Mouse (Mus musculus) MEL (cell line): ENCODE data around the gene Cenpn. TPM values are rescaled to one million over a fixed set of nuclear protein-coding genes. Genes with fewer than 3 reads are reported as not detected.

Source experiments
- DNase-seq: peaks from one replicate; pipeline ENCODE4 v3.0.0; 2011; ENCODE audit warnings: low read depth, low spot score
- H3K27ac ChIP-seq: 2 replicates; pipeline ENCODE4 v1.5.1; 2012; ENCODE audit warnings: low read depth, mild to moderate bottlenecking, control low read depth, low read length, moderate library complexity; ENCODE audit not compliant: control insufficient read depth
- H3K27me3 ChIP-seq, 2 experiments: fragments of 150-350 bp in 1 of 2; sonication (generic) in 1 of 2; 2 replicates each; pipeline ENCODE4 v1.6.1; 2012; ENCODE audit warnings: low read length in 2 of 2, mild to moderate bottlenecking in 2 of 2, improper control_type of control experiment in 1 of 2, moderate library complexity in 1 of 2; ENCODE audit not compliant: insufficient read depth in 2 of 2, control insufficient read depth in 1 of 2
- H3K36me3 ChIP-seq, 2 experiments: 2 replicates each; pipeline ENCODE4 v1.6.1; 2012 to 2014; ENCODE audit warnings: low read length in 2 of 2, improper control_type of control experiment in 1 of 2, inconsistent platforms in 1 of 2, mild to moderate bottlenecking in 1 of 2; ENCODE audit not compliant: insufficient read depth in 2 of 2, control insufficient read depth in 1 of 2
- H3K4me1 ChIP-seq, 2 experiments: fragments of 150-350 bp in 1 of 2; sonication (generic) in 1 of 2; 2 replicates each; pipeline ENCODE4 v1.6.1; 2012; ENCODE audit warnings: low read length in 2 of 2, improper control_type of control experiment in 1 of 2, mild to moderate bottlenecking in 1 of 2; ENCODE audit not compliant: insufficient read depth in 2 of 2, control insufficient read depth in 1 of 2
- H3K4me3 ChIP-seq, 2 experiments: fragments of 150-350 bp in 1 of 2; sonication (generic) in 1 of 2; 2 replicates each; pipeline ENCODE4 v1.5.1; 2012; ENCODE audit warnings: low read depth in 2 of 2, low read length in 2 of 2, mild to moderate bottlenecking in 2 of 2, moderate library complexity in 2 of 2, control low read depth in 1 of 2, improper control_type of control experiment in 1 of 2; ENCODE audit not compliant: control insufficient read depth in 1 of 2, insufficient read depth in 1 of 2
- H3K79me2 ChIP-seq: 2 replicates; pipeline ENCODE4 v1.6.1; 2012; ENCODE audit warnings: mild to moderate bottlenecking, low read length, moderate library complexity; ENCODE audit not compliant: control insufficient read depth, poor library complexity, insufficient read depth
- H3K9ac ChIP-seq: 2 replicates; pipeline ENCODE4 v1.6.1; 2012; ENCODE audit warnings: low read depth, mild to moderate bottlenecking, control low read depth, low read length, moderate library complexity; ENCODE audit not compliant: control insufficient read depth, poor library complexity, severe bottlenecking
- H3K9me3 ChIP-seq: fragments of 150-350 bp; sonication (generic); replicated peaks from 2 replicates; pipeline ENCODE4 v1.6.1; 2012; ENCODE audit warnings: mild to moderate bottlenecking, low read length, improper control_type of control experiment, moderate library complexity; ENCODE audit not compliant: insufficient read depth
- BHLHE40 ChIP-seq: IDR thresholded peaks from 2 replicates; pipeline ENCODE4 v1.6.1; 2012; ENCODE audit warnings: low read depth, mild to moderate bottlenecking, inconsistent platforms, low read length, improper control_type of control experiment, borderline replicate concordance
- CHD2 ChIP-seq: IDR thresholded peaks from 2 replicates; pipeline ENCODE4 v1.6.1; 2011; ENCODE audit warnings: low read length, improper control_type of control experiment
- CTCF ChIP-seq, 3 experiments: IDR thresholded peaks in 2 of 3; conservative IDR thresholded peaks in 1 of 3; 2 replicates each; pipeline ENCODE4 v1.5.1; 2011 to 2012; ENCODE audit warnings: low read length in 3 of 3, low read depth in 2 of 3, mild to moderate bottlenecking in 2 of 3, improper control_type of control experiment in 1 of 3, inconsistent platforms in 1 of 3, mixed read lengths in 1 of 3, moderate library complexity in 1 of 3; ENCODE audit not compliant: control insufficient read depth in 1 of 3, insufficient read depth in 1 of 3, poor library complexity in 1 of 3, severe bottlenecking in 1 of 3
- E2F4 ChIP-seq: IDR thresholded peaks from 2 replicates; pipeline ENCODE4 v1.6.1; 2011; ENCODE audit warnings: low read depth, low read length, improper control_type of control experiment, borderline replicate concordance
- EP300 ChIP-seq, 2 experiments: IDR thresholded peaks; 2 replicates each; pipeline ENCODE4 v1.6.1; 2011; ENCODE audit warnings: improper control_type of control experiment in 2 of 2, low read length in 2 of 2, low read depth in 1 of 2, mild to moderate bottlenecking in 1 of 2
- GABPA ChIP-seq: IDR thresholded peaks from 2 replicates; pipeline ENCODE4 v1.6.1; 2012; ENCODE audit warnings: low read depth, mild to moderate bottlenecking, inconsistent platforms, low read length, improper control_type of control experiment, moderate library complexity
- GATA1 ChIP-seq: IDR thresholded peaks from 2 replicates; pipeline ENCODE4 v1.6.1; 2011; ENCODE audit warnings: low read depth, low read length, improper control_type of control experiment
- HCFC1 ChIP-seq: IDR thresholded peaks from 2 replicates; pipeline ENCODE4 v1.6.1; 2012; ENCODE audit warnings: low read depth, mild to moderate bottlenecking, inconsistent platforms, low read length, improper control_type of control experiment, moderate library complexity
- KAT2A ChIP-seq: conservative IDR thresholded peaks from 2 replicates; pipeline ENCODE4 v1.6.1; 2012; ENCODE audit warnings: low read depth, low read length, improper control_type of control experiment, inconsistent platforms
- MAX ChIP-seq: IDR thresholded peaks from 2 replicates; pipeline ENCODE4 v1.6.1; 2011; ENCODE audit warnings: low read length, improper control_type of control experiment
- MEF2A ChIP-seq: IDR thresholded peaks from 2 replicates; pipeline ENCODE4 v1.6.1; 2014; ENCODE audit warnings: low read depth, mild to moderate bottlenecking, inconsistent platforms, low read length, improper control_type of control experiment; ENCODE audit not compliant: poor library complexity, insufficient replicate concordance, severe bottlenecking; ENCODE audit errors: extremely low read depth
- MXI1 ChIP-seq: IDR thresholded peaks from 2 replicates; pipeline ENCODE4 v1.6.1; 2011; ENCODE audit warnings: mild to moderate bottlenecking, low read depth, low read length, improper control_type of control experiment
- MYC ChIP-seq: IDR thresholded peaks from 2 replicates; pipeline ENCODE4 v1.6.1; 2011; ENCODE audit warnings: low read depth, mild to moderate bottlenecking, low read length, improper control_type of control experiment, moderate library complexity
- NELFE ChIP-seq: IDR thresholded peaks from 2 replicates; pipeline ENCODE4 v1.6.1; 2011; ENCODE audit warnings: low read depth, low read length, improper control_type of control experiment
- POLR2A ChIP-seq, 2 experiments: IDR thresholded peaks; 2 replicates each; pipeline ENCODE4 v1.6.1; 2011 to 2012; ENCODE audit warnings: low read length in 2 of 2, mild to moderate bottlenecking in 2 of 2, control low read depth in 1 of 2, improper control_type of control experiment in 1 of 2, low read depth in 1 of 2, moderate library complexity in 1 of 2; ENCODE audit not compliant: control insufficient read depth in 1 of 2, insufficient read depth in 1 of 2, poor library complexity in 1 of 2
- RAD21 ChIP-seq: IDR thresholded peaks from 2 replicates; pipeline ENCODE4 v1.6.1; 2011; ENCODE audit warnings: mild to moderate bottlenecking, low read depth, low read length, improper control_type of control experiment
- SIN3A ChIP-seq: IDR thresholded peaks from 2 replicates; pipeline ENCODE4 v1.6.1; 2012; ENCODE audit warnings: low read length, improper control_type of control experiment, inconsistent platforms
- SMC3 ChIP-seq: IDR thresholded peaks from 2 replicates; pipeline ENCODE4 v1.6.1; 2011; ENCODE audit warnings: low read depth, low read length, improper control_type of control experiment
- TAL1 ChIP-seq: IDR thresholded peaks from 2 replicates; pipeline ENCODE4 v1.6.1; 2012; ENCODE audit warnings: mild to moderate bottlenecking, inconsistent platforms, low read length, moderate library complexity, mixed read lengths
- TBP ChIP-seq: IDR thresholded peaks from 2 replicates; pipeline ENCODE4 v1.8.0; 2011; ENCODE audit warnings: low read depth, low read length, improper control_type of control experiment
- UBTF ChIP-seq: IDR thresholded peaks from 2 replicates; pipeline ENCODE4 v1.6.1; 2012; ENCODE audit warnings: low read depth, mild to moderate bottlenecking, inconsistent platforms, low read length, improper control_type of control experiment, moderate library complexity, borderline replicate concordance; ENCODE audit not compliant: insufficient read depth
- USF1 ChIP-seq: IDR thresholded peaks from 2 replicates; pipeline ENCODE4 v1.6.1; 2014; ENCODE audit warnings: low read depth, mild to moderate bottlenecking, inconsistent platforms, low read length, improper control_type of control experiment, moderate library complexity
- USF2 ChIP-seq, 2 experiments: IDR thresholded peaks; 2 replicates each; pipeline ENCODE4 v1.6.1; 2011 to 2012; ENCODE audit warnings: improper control_type of control experiment in 2 of 2, low read length in 2 of 2, borderline replicate concordance in 1 of 2, inconsistent platforms in 1 of 2, low read depth in 1 of 2, mild to moderate bottlenecking in 1 of 2; ENCODE audit not compliant: insufficient read depth in 1 of 2
- ZC3H11A ChIP-seq: IDR thresholded peaks from 2 replicates; pipeline ENCODE4 v1.6.1; 2012; ENCODE audit warnings: low read depth, mild to moderate bottlenecking, inconsistent platforms, low read length, improper control_type of control experiment
- ZMIZ1 ChIP-seq: IDR thresholded peaks from 2 replicates; pipeline ENCODE4 v1.6.1; 2012; ENCODE audit warnings: low read depth, mild to moderate bottlenecking, inconsistent platforms, low read length, improper control_type of control experiment, moderate library complexity
- polyA plus RNA-seq, 2 experiments: library from polyadenylated mRNA; stranded (reverse) in 1 of 2; unstranded in 1 of 2; fragments of >175 nt in 1 of 2; fragments of >200 nt in 1 of 2; gene quantifications; 2 replicates each; pipeline versions ENCODE4 v1.2.1 to v1.2.4; 2012; ENCODE audit warnings: low replicate concordance in 2 of 2, low read depth in 1 of 2; ENCODE audit not compliant: insufficient read length in 2 of 2, insufficient read depth in 1 of 2, missing spikeins in 1 of 2
- total RNA-seq: library from RNA; depleted of rRNA; stranded (reverse); fragments of 300-350 nt; gene quantifications from 2 replicates; pipeline ENCODE4 v1.2.3, GENCODE M21; 2012

The Cenpn gene
- total and polyA plus RNA-seq, 3 experiments: 41.8 to 59.5 TPM; not detected in 1

- no peaks in the 10 kb centered on the region for H3K79me2 ChIP-seq
- TF ChIP-seq CTCF (IDR thresholded peaks at IDR 0.05 in 2 of 3, conservative IDR thresholded peaks at IDR 0.05 in 1 of 3; ENCODE audit: control insufficient read depth in 1 of 3, insufficient read depth in 1 of 3, low read depth in 2 of 3, low read length in 3 of 3, poor library complexity in 1 of 3, severe bottlenecking in 1 of 3) (no peak), SMC3 (no peak), TAL1 (no peak), TBP (no peak), RAD21 (no peak), MXI1 (no peak), MEF2A (no peak), ZC3H11A (no peak), CHD2 (no peak), SIN3A (no peak), NELFE (no peak), MAX (no peak), USF2 (IDR thresholded peaks at IDR 0.05; ENCODE audit: borderline replicate concordance in 1 of 2, insufficient read depth in 1 of 2, low read depth in 1 of 2, low read length in 2 of 2) (no peak), USF1 (no peak), POLR2A (IDR thresholded peaks at IDR 0.05; ENCODE audit: control insufficient read depth in 1 of 2, insufficient read depth in 1 of 2, low read depth in 1 of 2, low read length in 2 of 2, poor library complexity in 1 of 2) (no peak), BHLHE40 (no peak), GATA1 (no peak), UBTF (no peak), E2F4 (no peak)
- TF ChIP-seq, all 39 proteins: peak for 0
- Histone ChIP-seq H3K4me1 (no peaks in the 10 kb centered on the region), H3K4me3 (no peak overlapping the region), H3K27me3 (no peaks in the 10 kb centered on the region), H3K9ac (no peak overlapping the region), H3K27ac (no peak overlapping the region), H3K36me3 (peaks cover 0 to 1% of the 10 kb centered on the region in 2 experiments; a peak in 2 of 4 replicates), H3K9me3 (no peaks in the 10 kb centered on the region)
- DNase-seq: no peak
Measured at GRCm38 (mm10) chr8:116905252-116905651, 16.3 kb upstream of the Cenpn start.

- TF ChIP-seq ZC3H11A (no peak), ZMIZ1 (no peak), KAT2A (no peak), HCFC1 (no peak), EP300 (IDR thresholded peaks at IDR 0.05; ENCODE audit: low read depth in 1 of 2, low read length in 2 of 2) (no peak), POLR2A (IDR thresholded peaks at IDR 0.05; ENCODE audit: control insufficient read depth in 1 of 2, insufficient read depth in 1 of 2, low read depth in 1 of 2, low read length in 2 of 2, poor library complexity in 1 of 2) (no peak), MYC (no peak), GABPA (no peak)
- no peak overlapping the region for H3K27ac ChIP-seq
- no peaks in the 10 kb centered on the region for H3K4me1 ChIP-seq
- no peak overlapping the region for H3K4me3 ChIP-seq
- H3K36me3 ChIP-seq: peaks cover 0 to 1% of the 10 kb centered on the region in 2 experiments; a peak in 2 of 4 replicates
- DNase-seq: no peak
- no peaks in the 10 kb centered on the region for H3K9me3 ChIP-seq
- no peaks in the 10 kb centered on the region for H3K27me3 ChIP-seq
- no peak overlapping the region for H3K9ac ChIP-seq
- no peaks in the 10 kb centered on the region for H3K79me2 ChIP-seq
Measured at GRCm38 (mm10) chr8:116905836-116906235, 15.7 kb upstream of the Cenpn start.
